ENCODE assay signal across 8 mouse cellular contexts in genomic region chr14:56398001-56398400, GRCm38 (mm10). TPM values are rescaled to one million over a fixed set of nuclear protein-coding genes. Genes with fewer than 3 reads are reported as not detected.
DNase-seq lines count a peak whose midpoint lies in the region; ATAC-seq and TF ChIP-seq lines count a peak whose summit lies in the region.

No protein-coding gene starts in this region.

- no peak for TF ChIP-seq POLR2A in limb, embryonic 14.5 days (IDR thresholded peaks at IDR 0.05; ENCODE audit: borderline replicate concordance, extremely low read depth, insufficient read depth, insufficient read length)

- DNase-seq in heart, adult 8-10 months (ENCODE audit: low spot score), result peak; percentile 24
- DNase-seq in heart, embryonic 10.5 days (ENCODE audit: low spot score), result no peak
- DNase-seq in right cerebral cortex, adult 18-20 months, result peak; percentile 10
- DNase-seq in right cerebral cortex, postnatal 36 days (ENCODE audit: low spot score in 2 of 2), result no peak
- DNase-seq in cerebellum, adult 9-10 months, result peak; percentile 12
- peak; percentile 42 for DNase-seq in limb, embryonic 14.5 days (ENCODE audit: low spot score)
- DNase-seq in urinary bladder, postnatal 4 days (ENCODE audit: low spot score in 2 of 2), result no peak

- H3K4me1 ChIP-seq in heart, embryonic 10.5 days, result peaks cover 3% of the 10 kb centered on the region
- no peaks in the 10 kb centered on the region for H3K4me1 ChIP-seq in limb, embryonic 14.5 days (ENCODE audit: control insufficient read depth, insufficient read depth, low read length)

- H3K9me3 ChIP-seq in heart, embryonic 10.5 days, result no peaks in the 10 kb centered on the region
- H3K9me3 ChIP-seq in limb, embryonic 14.5 days (ENCODE audit: control insufficient read depth, low read length), result no peaks in the 10 kb centered on the region

- no peaks in the 10 kb centered on the region for H3K27me3 ChIP-seq in heart, embryonic 10.5 days (ENCODE audit: insufficient read depth, poor library complexity, severe bottlenecking)
- no peaks in the 10 kb centered on the region for H3K27me3 ChIP-seq in limb, embryonic 14.5 days (ENCODE audit: control insufficient read depth, insufficient read depth, low read length)

- H3K27ac ChIP-seq in heart, embryonic 10.5 days, result no peak overlapping the region
- H3K27ac ChIP-seq in limb, embryonic 14.5 days (replicated peaks; ENCODE audit: low read depth, low read length), result no peak overlapping the region

- no peaks in the 10 kb centered on the region for H3K36me3 ChIP-seq in heart, embryonic 10.5 days
- H3K36me3 ChIP-seq in limb, embryonic 14.5 days (ENCODE audit: control insufficient read depth, insufficient read depth, low read length), result no peaks in the 10 kb centered on the region

- H3K4me3 ChIP-seq in heart, embryonic 10.5 days, result no peak overlapping the region
- no peak overlapping the region for H3K4me3 ChIP-seq in limb, embryonic 14.5 days (replicated peaks; ENCODE audit: low read length)

- ATAC-seq in limb, embryonic 14.5 days (ENCODE audit: low FRiP score, low read depth), result no peak
- ATAC-seq in granulocyte monocyte progenitor cell, adult 5-6 weeks (replicated peaks; ENCODE audit: poor library complexity, severe bottlenecking), result no peak

- H3K9ac ChIP-seq in limb, embryonic 14.5 days (ENCODE audit: low read depth, low read length, severe bottlenecking), result no peak overlapping the region

- H3K4me2 ChIP-seq in limb, embryonic 14.5 days (replicated peaks; ENCODE audit: low read depth, low read length, severe bottlenecking), result no peak overlapping the region

RNA-seq across cellular contexts. Expression of gene Rnf17, which starts 4.4 kb away (rescaled TPM):
- under 1 TPM; 0.38 to 0.79 (median 0.48) TPM for total RNA-seq in heart, adult 8-10 months (2022)
- 4.9 and 6.7 TPM in 2 replicates for polyA plus RNA-seq in heart, embryonic 10.5 days (2016; fragmentation: Nextera tagmentation; extraction: Ambion mirVana)
- polyA plus RNA-seq in limb, embryonic 14.5 days (2012; rRNA removed), result 0.70 and 1.2 TPM in 2 replicates
- polyA plus RNA-seq in limb, embryonic 14.5 days (2014; fragmentation: Nextera tagmentation; extraction: Ambion mirVana), result 0.72 and 1.6 TPM in 2 replicates
- total RNA-seq in granulocyte monocyte progenitor cell, adult 5-6 weeks (2014; fragmentation: Nextera tagmentation), result 0.67 and 4.1 TPM in 2 replicates
- total RNA-seq in granulocyte monocyte progenitor cell, adult 5-6 weeks (2017), result 2.4 and 4.1 TPM in 2 replicates

RNA-seq across cellular contexts. Expression of gene Atp12a, which starts 33.1 kb away (rescaled TPM):
- not detected for total RNA-seq in heart, adult 8-10 months (2022)
- polyA plus RNA-seq in heart, embryonic 10.5 days (2016; fragmentation: Nextera tagmentation; extraction: Ambion mirVana), result not detected in 2 replicates
- polyA plus RNA-seq in limb, embryonic 14.5 days (2012; rRNA removed), result 1.3 TPM in 2 replicates
- polyA plus RNA-seq in limb, embryonic 14.5 days (2014; fragmentation: Nextera tagmentation; extraction: Ambion mirVana), result 1.6 and 2.3 TPM in 2 replicates
- not detected in 2 replicates for total RNA-seq in granulocyte monocyte progenitor cell, adult 5-6 weeks (2014; fragmentation: Nextera tagmentation)
- total RNA-seq in granulocyte monocyte progenitor cell, adult 5-6 weeks (2017), result not detected in 2 replicates

Comparison
In these comparisons a context has a peak if more than half of its experiments do, and no peak if none do; other contexts are left out.
1. DNase-seq: peak in heart, adult 8-10 months (single experiment), right cerebral cortex, adult 18-20 months (single experiment), cerebellum, adult 9-10 months (single experiment) and limb, embryonic 14.5 days (single experiment); none in heart, embryonic 10.5 days (single experiment), right cerebral cortex, postnatal 36 days (0 of 2) and urinary bladder, postnatal 4 days (0 of 2).